Mouse (Mus musculus): ENCODE data around the gene Lims1. TPM values are rescaled to one million over a fixed set of nuclear protein-coding genes. Genes with fewer than 3 reads are reported as not detected.

Lims1 gene
- total RNA-seq, 2 experiments from 2014 or later = 22.1 to 22.7 TPM

GRCm38 (mm10) chr10:58418290-58418971 lies 95.2 kb downstream of the Lims1 start:
- no peak for DNase-seq (ENCODE audit: low spot score in 2 of 2)

- no peak for DNase-seq (ENCODE audit: low spot score in 2 of 2)
These were observed 104.7 kb downstream of the Lims1 start for GRCm38 (mm10) chr10:58427930-58428329.

- DNase-seq (ENCODE audit: low spot score in 2 of 2) = peak in 1 of 2 experiments; percentile 8
These were observed 122.6 kb downstream of the Lims1 start for GRCm38 (mm10) chr10:58445850-58446249.

- DNase-seq (ENCODE audit: low spot score in 2 of 2) = peak; percentile 99
These were observed 123.4 kb downstream of the Lims1 start, which contains the start of gene Ranbp2 for GRCm38 (mm10) chr10:58446384-58447279. Ranbp2 (plus strand) TSS chr10:58446920.

- no peak for DNase-seq (ENCODE audit: low spot score in 2 of 2)
These were observed 124.1 kb downstream of the Lims1 start for GRCm38 (mm10) chr10:58447280-58447781.

GRCm38 (mm10) chr10:58451575-58451974 lies 128.3 kb downstream of the Lims1 start:
- DNase-seq (ENCODE audit: low spot score in 2 of 2) = no peak

GRCm38 (mm10) chr10:58452185-58452584 lies 128.9 kb downstream of the Lims1 start:
- no peak for DNase-seq (ENCODE audit: low spot score in 2 of 2)

- DNase-seq (ENCODE audit: low spot score in 2 of 2) = no peak
These were observed 136.6 kb downstream of the Lims1 start for GRCm38 (mm10) chr10:58459896-58460295.

Other genes starting within 250 kb of the Lims1 start
- gene AW822073, start 98.5 kb upstream of the Lims1 start, total RNA-seq (2021) = not detected
- gene Duxf3, start 90.8 kb upstream of the Lims1 start, total RNA-seq (2021) = not detected
- not detected for gene Gm4981, start 86.8 kb upstream of the Lims1 start, total RNA-seq (2021)
- 10 to 100 TPM; 90.8 to 92.0 TPM for gene Gcc2, start 68.0 kb upstream of the Lims1 start, total RNA-seq (2021)
- gene Ranbp2, start 123.5 kb downstream of the Lims1 start, total RNA-seq (2021) = 10 to 100 TPM; 85.6 to 98.6 TPM
- gene Ccdc138, start 174.5 kb downstream of the Lims1 start, total RNA-seq (2021) = 1 to 10 TPM; 3.9 TPM

Data from left cerebral cortex, adult 18-20 months (tissue).